Mouse (Mus musculus) E14TG2a.4 (cell line): Measurements from ENCODE around the gene Specc1l.

ENCODE experiments used
- H3K27me3 ChIP-seq: 2 replicates; pipeline ENCODE4 v1.6.1; 2014; ENCODE audit warnings: low read length, control low read depth; ENCODE audit not compliant: insufficient read depth
- H3K36me3 ChIP-seq: 2 replicates; pipeline ENCODE4 v1.6.1; 2014; ENCODE audit warnings: low read length, control low read depth; ENCODE audit not compliant: insufficient read depth
- H3K4me1 ChIP-seq: replicated peaks from 2 replicates; pipeline ENCODE4 v1.6.1; 2014; ENCODE audit warnings: low read depth, low read length, control low read depth
- H3K4me3 ChIP-seq: replicated peaks from 2 replicates; pipeline ENCODE4 v1.5.1; 2014; ENCODE audit warnings: mild to moderate bottlenecking, low read length
- H3K9me3 ChIP-seq: 2 replicates; pipeline ENCODE4 v1.6.1; 2014; ENCODE audit warnings: low read length, control low read depth
- CTCF ChIP-seq: conservative IDR thresholded peaks from 2 replicates; pipeline ENCODE4 v1.5.1; 2014; ENCODE audit warnings: low read length
- NANOG ChIP-seq: IDR thresholded peaks from 2 replicates; pipeline ENCODE4 v1.6.1; 2014; ENCODE audit warnings: borderline replicate concordance, low read length, mixed read lengths
- POU5F1 ChIP-seq: IDR thresholded peaks from 2 replicates; pipeline ENCODE4 v1.6.1; 2014; ENCODE audit warnings: low read length, borderline replicate concordance

Gene Specc1l

GRCm38 (mm10) chr10:75212981-75213380 is 1.1 kb downstream of the Specc1l start:
- H3K4me3 ChIP-seq, result peak overlapping the region; percentile 91
- no peaks in the 10 kb centered on the region for H3K27me3 ChIP-seq
- TF ChIP-seq NANOG (no peak), CTCF (no peak), POU5F1 (no peak)
- H3K4me1 ChIP-seq, result peaks cover 24% of the 10 kb centered on the region
- no peaks in the 10 kb centered on the region for H3K36me3 ChIP-seq
- H3K9me3 ChIP-seq, result no peaks in the 10 kb centered on the region

GRCm38 (mm10) chr10:75220722-75221121 is 8.8 kb downstream of the Specc1l start:
- H3K36me3 ChIP-seq, result no peaks in the 10 kb centered on the region; the same call in 1 of the 2 replicates
- H3K27me3 ChIP-seq, result no peaks in the 10 kb centered on the region
- no peak for TF ChIP-seq NANOG
- no peak for TF ChIP-seq CTCF
- TF ChIP-seq POU5F1, result no peak
- 0 out of 2 replicates have a peak, but pooled peaks cover 4% of the 10 kb centered on the region for H3K4me1 ChIP-seq
- H3K4me3 ChIP-seq, result no peak overlapping the region
- peaks cover 8% of the 10 kb centered on the region; the same call in 1 of the 2 replicates for H3K9me3 ChIP-seq

- no peak for TF ChIP-seq CTCF
- peaks cover 10% of the 10 kb centered on the region; the same call in 1 of the 2 replicates for H3K4me1 ChIP-seq
- no peaks in the 10 kb centered on the region for H3K27me3 ChIP-seq
- H3K4me3 ChIP-seq, result no peak overlapping the region
- peaks cover 8% of the 10 kb centered on the region; the same call in 1 of the 2 replicates for H3K9me3 ChIP-seq
- H3K36me3 ChIP-seq, result no peaks in the 10 kb centered on the region; the same call in 1 of the 2 replicates
These were observed 10.2 kb downstream of the Specc1l start for GRCm38 (mm10) chr10:75221936-75222610.

DNA sequence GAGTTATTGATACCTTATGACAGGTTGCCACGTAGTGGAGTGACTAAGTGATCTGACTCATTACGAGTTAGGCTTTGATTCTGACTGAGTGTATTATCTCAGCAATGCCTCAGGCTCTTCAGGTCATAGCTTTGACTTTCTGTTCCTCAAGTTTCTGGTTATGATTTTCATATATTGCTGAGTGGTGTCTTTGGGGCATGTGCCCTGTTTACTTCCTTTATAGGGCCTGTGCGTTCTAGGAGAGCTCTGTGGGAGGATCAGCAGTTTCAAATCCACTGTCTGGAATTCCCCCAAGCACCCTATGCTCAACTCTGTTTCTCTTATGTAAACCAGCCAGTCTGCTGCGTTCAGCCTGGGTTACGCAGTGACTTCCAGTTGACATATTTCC is 10.7 kb downstream of the Specc1l start:
- Histone ChIP-seq H3K36me3 (no peaks in the 10 kb centered on the region; the same call in 1 of the 2 replicates), H3K4me1 (peaks cover 15% of the 10 kb centered on the region), H3K27me3 (no peaks in the 10 kb centered on the region), H3K4me3 (no peak overlapping the region), H3K9me3 (peaks cover 8% of the 10 kb centered on the region; the same call in 1 of the 2 replicates)
- TF ChIP-seq NANOG, result no peak
- no peak for TF ChIP-seq POU5F1
- TF ChIP-seq CTCF, result no peak

- peaks cover 8% of the 10 kb centered on the region; the same call in 1 of the 2 replicates for H3K9me3 ChIP-seq
- no peaks in the 10 kb centered on the region for H3K27me3 ChIP-seq
- peaks cover 8% of the 10 kb centered on the region; the same call in 1 of the 2 replicates for H3K36me3 ChIP-seq
- no peak overlapping the region for H3K4me3 ChIP-seq
- H3K4me1 ChIP-seq, result peaks cover 16% of the 10 kb centered on the region
- TF ChIP-seq NANOG (no peak), POU5F1 (no peak), CTCF (no peak)
These were observed 12.3 kb downstream of the Specc1l start for GRCm38 (mm10) chr10:75224154-75224553.

GRCm38 (mm10) chr10:75224630-75225029 is 12.8 kb downstream of the Specc1l start:
- no peak for TF ChIP-seq POU5F1
- no peak for TF ChIP-seq NANOG
- TF ChIP-seq CTCF, result no peak
- H3K27me3 ChIP-seq, result no peaks in the 10 kb centered on the region
- peaks cover 21% of the 10 kb centered on the region for H3K4me1 ChIP-seq
- no peak overlapping the region for H3K4me3 ChIP-seq
- peaks cover 8% of the 10 kb centered on the region; the same call in 1 of the 2 replicates for H3K36me3 ChIP-seq
- peaks cover 8% of the 10 kb centered on the region; the same call in 1 of the 2 replicates for H3K9me3 ChIP-seq

DNA sequence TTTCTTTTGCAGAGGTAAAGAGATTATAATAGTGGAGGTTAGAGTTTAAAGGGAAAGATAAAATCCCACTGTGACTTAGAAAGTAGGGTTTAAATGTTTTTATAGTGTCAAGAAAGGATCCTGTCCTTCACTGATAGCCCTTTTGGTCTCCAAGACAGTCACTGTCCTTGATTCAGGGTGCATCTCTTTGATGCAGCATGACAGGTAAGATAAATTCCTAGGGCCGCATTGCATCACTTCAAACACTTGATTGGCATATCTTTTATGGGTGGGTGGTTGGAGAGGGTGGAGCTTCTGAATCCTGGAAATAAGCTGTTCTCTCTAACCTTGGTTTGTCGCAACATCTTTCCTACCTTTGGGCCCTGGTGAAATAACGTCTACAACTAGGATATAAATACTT is 15.5 kb downstream of the Specc1l start:
- Histone ChIP-seq H3K36me3 (peaks cover 26% of the 10 kb centered on the region), H3K4me1 (peaks cover 28% of the 10 kb centered on the region), H3K9me3 (no peaks in the 10 kb centered on the region), H3K27me3 (no peaks in the 10 kb centered on the region), H3K4me3 (no peak overlapping the region)
- no peak for TF ChIP-seq NANOG
- no peak for TF ChIP-seq CTCF
- no peak for TF ChIP-seq POU5F1

GRCm38 (mm10) chr10:75230572-75230971 is 18.7 kb downstream of the Specc1l start:
- H3K4me3 ChIP-seq, result no peak overlapping the region
- H3K27me3 ChIP-seq, result no peaks in the 10 kb centered on the region
- H3K36me3 ChIP-seq, result peaks cover 41% of the 10 kb centered on the region
- no peaks in the 10 kb centered on the region for H3K9me3 ChIP-seq
- H3K4me1 ChIP-seq, result peaks cover 24% of the 10 kb centered on the region
- TF ChIP-seq POU5F1, result no peak
- TF ChIP-seq NANOG, result no peak
- no peak for TF ChIP-seq CTCF
